Mouse (Mus musculus) lung, embryonic 16.5 days (tissue): Measurements from ENCODE around the gene N4bp2l2. TPM values are rescaled to one million over a fixed set of nuclear protein-coding genes. Genes with fewer than 3 reads are reported as not detected.
A peak's percentile ranks its signal among the peaks of the same experiment; 100 is the strongest.

Experiments
- ATAC-seq: fragments of 200-750 bp; cut with Nextera tagmentation; 2 replicates; pipeline ENCODE4 v1.8.0; 2017; ENCODE audit warnings: low read depth, mild to moderate bottlenecking, moderate library complexity
- H3K27ac ChIP-seq: fragments of 300-500 bp; sonication (generic); 2 replicates; pipeline ENCODE4 v1.5.1; 2014; ENCODE audit warnings: mild to moderate bottlenecking, control low read depth, low read length
- H3K27me3 ChIP-seq: fragments of 300-500 bp; sonication (generic); 2 replicates; pipeline ENCODE4 v1.6.1; 2014; ENCODE audit warnings: low read depth, low read length, mixed read lengths; ENCODE audit not compliant: control insufficient read depth, insufficient read depth
- H3K36me3 ChIP-seq: fragments of 300-500 bp; sonication (generic); 2 replicates; pipeline ENCODE4 v1.6.1; 2014; ENCODE audit warnings: low read length; ENCODE audit not compliant: control insufficient read depth, insufficient read depth
- H3K4me1 ChIP-seq: fragments of 300-500 bp; sonication (generic); replicated peaks from 2 replicates; pipeline ENCODE4 v1.6.1; 2014; ENCODE audit warnings: low read length, mixed read lengths; ENCODE audit not compliant: control insufficient read depth, insufficient read depth
- H3K4me2 ChIP-seq: fragments of 300-500 bp; sonication (generic); 2 replicates; pipeline ENCODE4 v1.6.1; 2014; ENCODE audit warnings: low read depth, low read length, control low read depth
- H3K4me3 ChIP-seq: fragments of 300-500 bp; sonication (generic); 2 replicates; pipeline ENCODE4 v1.5.1; 2014; ENCODE audit warnings: mild to moderate bottlenecking, low read length, control low read depth
- H3K9ac ChIP-seq: fragments of 300-500 bp; sonication (generic); 2 replicates; pipeline ENCODE4 v1.6.1; 2014; ENCODE audit warnings: low read length, control low read depth
- H3K9me3 ChIP-seq: fragments of 300-500 bp; sonication (generic); 2 replicates; pipeline ENCODE4 v1.6.1; 2016; ENCODE audit warnings: low read length; ENCODE audit not compliant: control insufficient read depth
- WGBS: fragments of 180-500 bp; shearing (Covaris S2); extraction: QIAGEN DNeasy Blood & Tissue Kit; methylation state at CpG from one replicate; pipeline ENCODE4 v1.1.7; 2014; 5-methylcytosine and 5-hydroxymethylcytosine counted together
- polyA plus RNA-seq: library from polyadenylated mRNA; unstranded; fragments of >200 nt; fragmentation: Nextera tagmentation; extraction: Ambion mirVana; gene quantifications from 2 replicates; pipeline ENCODE4 v1.2.1, GENCODE M21; 2015

N4bp2l2 gene
- polyA plus RNA-seq, 1 experiment from 2014 or later: 42.0 TPM

DNA sequence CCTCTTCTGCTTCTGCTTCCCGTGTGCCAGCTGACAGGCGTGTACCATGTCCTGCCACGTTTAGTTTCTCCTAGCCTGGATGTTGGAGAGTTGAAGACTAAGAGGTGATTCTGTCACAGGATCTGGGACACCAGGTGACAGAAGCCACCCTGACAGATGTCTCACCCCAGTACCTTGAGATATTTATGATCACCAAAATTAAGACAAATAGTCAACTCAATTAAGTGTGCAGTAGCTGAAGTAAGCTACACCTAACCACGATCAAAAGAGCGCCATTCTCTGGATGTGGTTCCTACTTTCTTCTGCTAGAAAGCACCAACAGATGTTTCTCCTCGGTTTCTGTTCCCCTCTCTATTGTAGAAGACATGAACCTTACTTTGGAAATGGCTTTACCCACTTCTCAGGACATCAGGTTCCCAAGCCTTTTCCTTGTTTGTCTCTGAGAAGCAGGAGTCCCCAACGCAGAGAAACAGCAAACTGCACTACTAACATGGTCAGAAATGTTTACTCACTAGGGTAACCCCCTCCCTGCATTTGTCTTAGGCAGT, 45.3 kb downstream of the N4bp2l2 start:
- no peak for ATAC-seq
- Histone ChIP-seq H3K4me3 (no peak overlapping the region), H3K4me1 (peaks cover 4% of the 10 kb centered on the region; the same call in 1 of the 2 replicates), H3K27me3 (no peaks in the 10 kb centered on the region), H3K27ac (no peak overlapping the region), H3K4me2 (no peak overlapping the region), H3K36me3 (no peaks in the 10 kb centered on the region), H3K9ac (no peak overlapping the region), H3K9me3 (no peaks in the 10 kb centered on the region)
- 72% methylated on average over 7 of the region's 7 CpGs for WGBS

DNA sequence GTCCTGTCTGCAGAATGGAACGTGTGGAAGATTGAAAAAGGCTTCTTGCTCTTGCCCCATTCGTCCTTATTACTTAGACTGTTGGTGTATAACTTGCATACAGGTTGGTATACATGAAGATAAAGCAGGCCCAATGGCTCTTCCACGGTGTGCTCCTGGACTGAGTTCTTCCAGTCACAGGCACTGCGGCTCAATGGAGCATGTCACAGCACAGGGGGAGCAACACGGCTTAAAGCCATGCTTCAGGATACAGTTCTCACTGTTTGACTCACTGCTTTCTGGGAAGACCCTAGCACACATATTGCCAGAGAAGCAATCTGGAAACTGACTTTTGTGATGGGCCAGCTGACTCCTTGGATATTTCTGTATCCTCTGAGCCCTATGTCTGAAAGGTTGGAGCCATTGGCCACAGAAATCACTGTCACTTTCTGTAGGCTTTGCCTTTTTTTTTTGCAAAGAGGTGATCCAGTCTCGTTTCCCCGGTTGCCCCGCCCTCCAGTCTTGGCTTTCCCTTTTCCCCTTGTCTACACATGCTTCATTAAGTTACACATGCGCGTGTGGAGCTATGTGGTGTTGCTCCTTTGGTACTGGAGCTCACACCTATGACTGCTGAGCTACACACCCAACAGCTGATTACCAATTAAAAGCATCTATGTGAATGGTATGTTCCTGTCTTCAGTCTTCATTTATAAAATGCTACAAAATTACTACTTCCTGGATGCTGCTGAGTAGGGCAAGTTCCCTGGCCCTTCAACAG, 47.2 kb downstream of the N4bp2l2 start:
- Histone ChIP-seq H3K4me3 (no peak overlapping the region), H3K4me1 (peaks cover 4% of the 10 kb centered on the region; the same call in 1 of the 2 replicates), H3K9me3 (no peaks in the 10 kb centered on the region), H3K27ac (no peak overlapping the region), H3K4me2 (no peak overlapping the region), H3K27me3 (no peaks in the 10 kb centered on the region), H3K36me3 (no peaks in the 10 kb centered on the region), H3K9ac (no peak overlapping the region)
- no peak for ATAC-seq
- 90% methylated on average over 10 of the region's 10 CpGs for WGBS

DNA sequence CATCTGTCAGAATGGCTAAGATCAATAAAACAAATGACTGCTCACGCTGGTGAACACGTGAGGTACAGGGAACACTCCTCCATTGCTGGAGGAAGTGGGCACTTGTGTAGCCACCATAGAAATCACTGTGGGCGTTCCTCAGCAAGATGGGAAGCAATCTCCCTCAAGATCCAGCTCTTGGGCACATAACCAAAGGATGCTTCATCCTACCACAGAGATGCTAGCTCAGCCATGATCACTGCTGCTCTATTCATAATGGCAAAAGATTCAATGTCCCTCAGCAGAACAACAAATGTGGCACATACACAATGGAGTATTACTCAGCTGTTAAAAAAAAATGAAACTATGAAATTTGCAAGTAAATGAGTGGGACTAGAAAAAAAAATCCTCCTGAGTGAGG, 49.3 kb downstream of the N4bp2l2 start:
- Histone ChIP-seq H3K27me3 (no peaks in the 10 kb centered on the region), H3K4me2 (no peak overlapping the region), H3K4me1 (no peaks in the 10 kb centered on the region; the same call in 1 of the 2 replicates), H3K36me3 (no peaks in the 10 kb centered on the region), H3K9me3 (no peaks in the 10 kb centered on the region), H3K27ac (no peak overlapping the region), H3K9ac (no peak overlapping the region), H3K4me3 (no peak overlapping the region)
- no peak for ATAC-seq
- WGBS: 66% methylated on average over 3 of the region's 3 CpGs

DNA sequence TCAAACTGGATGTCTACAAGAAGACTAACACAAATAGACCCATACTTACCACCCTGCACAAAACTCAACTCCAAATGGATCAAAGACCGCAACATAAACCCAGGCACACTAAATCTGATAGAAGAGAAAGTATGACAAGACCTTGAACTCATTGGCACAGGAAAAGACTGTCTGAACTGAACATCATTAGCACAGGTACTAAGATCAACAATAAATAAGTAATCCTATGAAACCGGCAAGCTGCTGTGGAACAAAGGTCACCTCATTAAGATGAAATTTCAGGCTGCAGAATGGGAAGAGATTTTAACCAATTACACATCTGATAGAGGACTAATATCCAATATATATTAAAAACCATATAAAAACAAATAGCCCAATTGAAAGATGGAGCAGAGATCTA, 49.8 kb downstream of the N4bp2l2 start:
- WGBS: 89% methylated on average over 2 of the region's 2 CpGs
- no peaks in the 10 kb centered on the region for H3K36me3 ChIP-seq
- no peak overlapping the region for H3K9ac ChIP-seq
- H3K27ac ChIP-seq: no peak overlapping the region
- H3K27me3 ChIP-seq: no peaks in the 10 kb centered on the region
- no peak for ATAC-seq
- H3K4me2 ChIP-seq: no peak overlapping the region
- no peaks in the 10 kb centered on the region for H3K9me3 ChIP-seq
- H3K4me1 ChIP-seq: no peaks in the 10 kb centered on the region; the same call in 1 of the 2 replicates
- no peak overlapping the region for H3K4me3 ChIP-seq

DNA sequence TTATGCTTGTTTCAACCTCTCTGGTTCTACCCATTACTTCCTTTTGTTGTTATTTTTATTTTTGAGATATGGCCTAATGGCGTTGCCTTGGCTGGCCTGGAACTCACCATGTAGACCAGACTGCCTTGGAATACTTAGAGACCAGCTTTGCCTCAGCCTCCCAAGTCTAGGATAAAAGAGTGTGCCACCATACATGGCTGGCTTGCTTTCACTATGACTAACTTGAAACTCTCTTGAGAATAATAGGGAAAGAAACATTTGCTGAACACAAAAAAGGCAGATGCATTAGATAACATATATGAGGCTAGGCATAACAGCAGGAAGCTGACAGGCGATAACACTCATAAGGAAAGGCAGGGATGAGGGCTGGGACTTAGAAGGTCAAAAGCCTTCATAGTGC, 51.9 kb downstream of the N4bp2l2 start:
- Histone ChIP-seq H3K9me3 (no peaks in the 10 kb centered on the region), H3K27me3 (no peaks in the 10 kb centered on the region), H3K4me2 (no peak overlapping the region), H3K36me3 (no peaks in the 10 kb centered on the region), H3K27ac (no peak overlapping the region), H3K9ac (no peak overlapping the region), H3K4me3 (no peak overlapping the region), H3K4me1 (no peaks in the 10 kb centered on the region; the same call in 1 of the 2 replicates)
- no peak for ATAC-seq
- 77% methylated on average over 2 of the region's 2 CpGs for WGBS

DNA sequence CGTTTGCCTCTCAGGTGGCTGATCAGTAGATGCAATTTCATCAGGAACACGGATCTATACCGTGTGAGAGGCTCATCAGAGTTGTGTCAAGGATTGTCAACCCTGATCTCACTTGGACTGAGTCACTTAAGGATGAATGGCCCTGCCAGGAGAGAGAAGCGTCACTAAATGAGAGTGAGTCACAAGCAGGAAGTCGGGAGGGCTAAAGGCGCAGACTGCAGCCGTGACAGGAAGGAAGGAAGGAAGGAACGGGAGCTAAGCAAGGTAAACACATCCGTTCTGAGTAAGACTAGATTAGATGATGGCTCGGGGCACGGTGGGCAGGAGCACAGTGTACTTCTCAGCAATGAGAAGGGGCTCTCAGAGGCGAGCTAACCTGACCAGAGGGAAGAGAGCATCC, 54.3 kb downstream of the N4bp2l2 start:
- ATAC-seq: peak; percentile 52; the same call in 1 of the 2 replicates
- Histone ChIP-seq H3K9me3 (no peaks in the 10 kb centered on the region), H3K9ac (no peak overlapping the region), H3K4me1 (no peaks in the 10 kb centered on the region; the same call in 1 of the 2 replicates), H3K4me2 (peak overlapping the region; percentile 11; the same call in 1 of the 2 replicates), H3K4me3 (no peak overlapping the region), H3K27me3 (no peaks in the 10 kb centered on the region), H3K27ac (no peak overlapping the region), H3K36me3 (no peaks in the 10 kb centered on the region)
- WGBS: 36% methylated on average over 12 of the region's 12 CpGs

DNA sequence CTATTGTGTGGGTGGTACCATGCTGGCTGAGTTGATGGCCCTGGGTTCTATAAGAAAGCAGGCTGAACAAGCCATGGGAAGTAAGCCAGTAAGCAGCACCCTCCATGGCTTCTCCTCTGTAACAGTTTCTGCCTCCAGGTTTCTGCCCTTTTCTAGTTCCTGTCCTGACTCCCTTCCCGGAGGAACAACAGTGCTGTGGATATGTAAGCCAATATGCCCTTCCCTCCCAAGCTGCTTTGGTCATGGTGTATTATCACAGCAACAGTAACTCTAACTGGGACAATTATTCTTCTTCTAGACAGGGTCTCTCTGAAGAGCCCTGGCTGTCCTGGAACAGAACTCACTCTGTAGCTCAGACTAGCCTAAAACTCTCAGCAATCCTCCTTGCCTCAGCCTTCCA, 54.8 kb downstream of the N4bp2l2 start:
- H3K27ac ChIP-seq: no peak overlapping the region
- 65% methylated on average over 1 of the region's 1 CpGs for WGBS
- ATAC-seq: no peak
- no peak overlapping the region for H3K4me2 ChIP-seq
- H3K36me3 ChIP-seq: no peaks in the 10 kb centered on the region
- no peak overlapping the region for H3K4me3 ChIP-seq
- H3K4me1 ChIP-seq: no peaks in the 10 kb centered on the region; the same call in 1 of the 2 replicates
- H3K9me3 ChIP-seq: no peaks in the 10 kb centered on the region
- H3K9ac ChIP-seq: no peak overlapping the region
- H3K27me3 ChIP-seq: no peaks in the 10 kb centered on the region

DNA sequence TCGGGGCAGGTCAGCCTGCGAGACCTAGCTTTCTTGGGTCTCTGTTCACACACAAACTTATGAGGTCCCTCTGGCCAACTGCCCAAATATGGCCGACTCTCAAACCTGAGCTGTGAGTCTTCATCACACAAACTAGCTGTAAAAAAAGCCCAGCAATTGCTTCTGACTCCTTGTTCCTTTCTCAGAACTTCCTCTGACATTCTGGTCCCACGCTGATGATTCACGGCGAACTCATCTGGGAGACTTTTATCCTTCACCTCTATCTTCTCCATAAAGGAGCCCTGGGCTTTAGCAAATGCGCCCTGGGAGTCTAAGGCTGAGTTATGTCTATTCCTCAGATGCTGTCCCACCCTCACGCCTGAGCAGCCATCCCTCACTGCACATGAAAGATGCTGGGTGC, 58.4 kb downstream of the N4bp2l2 start:
- WGBS: 92% methylated on average over 8 of the region's 8 CpGs
- no peaks in the 10 kb centered on the region for H3K27me3 ChIP-seq
- no peak overlapping the region for H3K27ac ChIP-seq
- H3K9me3 ChIP-seq: no peaks in the 10 kb centered on the region
- no peak overlapping the region for H3K9ac ChIP-seq
- no peak overlapping the region for H3K4me2 ChIP-seq
- ATAC-seq: no peak
- H3K36me3 ChIP-seq: no peaks in the 10 kb centered on the region
- no peak overlapping the region for H3K4me3 ChIP-seq
- no peaks in the 10 kb centered on the region; the same call in 1 of the 2 replicates for H3K4me1 ChIP-seq

DNA sequence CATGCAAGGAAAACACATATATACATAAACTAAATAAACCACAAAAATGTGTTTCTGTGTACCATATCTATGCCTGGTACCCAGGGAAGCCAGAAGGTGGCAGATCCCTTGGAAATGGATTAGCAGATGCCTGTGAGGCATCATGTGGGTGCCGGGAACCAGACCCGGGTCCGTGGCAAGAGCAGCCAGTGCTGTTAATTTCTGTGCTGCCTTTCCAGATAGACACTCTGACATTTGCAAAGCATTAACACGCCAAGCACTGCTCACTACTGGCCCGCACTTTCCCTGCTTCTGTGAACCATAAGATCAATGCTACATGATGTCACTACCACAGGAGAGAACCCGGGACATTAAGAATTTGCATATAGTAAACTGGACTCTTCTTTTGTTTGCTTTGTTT, 59.9 kb downstream of the N4bp2l2 start:
- Histone ChIP-seq H3K4me1 (no peaks in the 10 kb centered on the region), H3K9ac (no peak overlapping the region), H3K27me3 (no peaks in the 10 kb centered on the region), H3K4me2 (no peak overlapping the region), H3K27ac (no peak overlapping the region), H3K36me3 (no peaks in the 10 kb centered on the region), H3K9me3 (no peaks in the 10 kb centered on the region), H3K4me3 (no peak overlapping the region)
- WGBS: 95% methylated on average over 6 of the region's 6 CpGs
- no peak for ATAC-seq
